Mouse (Mus musculus): ENCODE data around the gene Frmd4a. TPM values are rescaled to one million over a fixed set of nuclear protein-coding genes. Genes with fewer than 3 reads are reported as not detected.
"Not testable (repeated sequence)": the region's sequence is repeated elsewhere in the genome, so short reads cannot be mapped to it uniquely, and the experiment has no call there.

Frmd4a gene
- polyA plus RNA-seq, 1 experiment = 9.9 TPM

GRCm38 (mm10) chr2:4196041-4196440 is 178.5 kb downstream of the Frmd4a start:
- DNase-seq (ENCODE audit: low read depth) = no peak

GRCm38 (mm10) chr2:4209234-4209633 is 191.7 kb downstream of the Frmd4a start:
- no peak for DNase-seq (ENCODE audit: low read depth)

GRCm38 (mm10) chr2:4222497-4222828 is 204.9 kb downstream of the Frmd4a start:
- no peak for DNase-seq (ENCODE audit: low read depth)

GRCm38 (mm10) chr2:4223316-4223715 is 205.8 kb downstream of the Frmd4a start:
- no peak for DNase-seq (ENCODE audit: low read depth)

GRCm38 (mm10) chr2:4226941-4227558 is 209.5 kb downstream of the Frmd4a start:
- DNase-seq (ENCODE audit: low read depth) = no peak

GRCm38 (mm10) chr2:4227563-4227962 is 210.0 kb downstream of the Frmd4a start:
- DNase-seq (ENCODE audit: low read depth) = no peak

- no peak for DNase-seq (ENCODE audit: low read depth)
Measured at GRCm38 (mm10) chr2:4228510-4228909, 211.0 kb downstream of the Frmd4a start.

GRCm38 (mm10) chr2:4232335-4232734 is 214.8 kb downstream of the Frmd4a start:
- no peak for DNase-seq (ENCODE audit: low read depth)

GRCm38 (mm10) chr2:4232761-4233322 is 215.3 kb downstream of the Frmd4a start:
- no peak for DNase-seq (ENCODE audit: low read depth)

- DNase-seq (ENCODE audit: low read depth) = no peak
Measured at GRCm38 (mm10) chr2:4237686-4238085, 220.2 kb downstream of the Frmd4a start.

- DNase-seq (ENCODE audit: low read depth) = no peak
Measured at GRCm38 (mm10) chr2:4249723-4250122, 232.2 kb downstream of the Frmd4a start.

- peak; percentile 56 for DNase-seq (ENCODE audit: low read depth)
Measured at GRCm38 (mm10) chr2:4252541-4253291, 235.2 kb downstream of the Frmd4a start.

- DNase-seq (ENCODE audit: low read depth) = peak; percentile 41
Measured at GRCm38 (mm10) chr2:4253348-4253747, 235.8 kb downstream of the Frmd4a start.

- no peak for DNase-seq (ENCODE audit: low read depth)
Measured at GRCm38 (mm10) chr2:4254083-4254482, 236.6 kb downstream of the Frmd4a start.

- DNase-seq (ENCODE audit: low read depth) = no peak
Measured at GRCm38 (mm10) chr2:4256242-4256641, 238.7 kb downstream of the Frmd4a start.

- DNase-seq (ENCODE audit: low read depth) = no peak
Measured at GRCm38 (mm10) chr2:4257604-4258003, 240.1 kb downstream of the Frmd4a start.

- not testable (repeated sequence) for DNase-seq (ENCODE audit: low read depth)
Measured at GRCm38 (mm10) chr2:4258803-4259202, 241.3 kb downstream of the Frmd4a start.

- DNase-seq (ENCODE audit: low read depth) = no peak
Measured at GRCm38 (mm10) chr2:4260324-4261058, 243.0 kb downstream of the Frmd4a start.

GRCm38 (mm10) chr2:4262667-4263066 is 245.2 kb downstream of the Frmd4a start:
- DNase-seq (ENCODE audit: low read depth) = no peak

- DNase-seq (ENCODE audit: low read depth) = no peak
Measured at GRCm38 (mm10) chr2:4267377-4267776, 249.9 kb downstream of the Frmd4a start.

- no peak for DNase-seq (ENCODE audit: low read depth)
Measured at GRCm38 (mm10) chr2:4282777-4283176, 265.3 kb downstream of the Frmd4a start.

- DNase-seq (ENCODE audit: low read depth) = no peak
Measured at GRCm38 (mm10) chr2:4285693-4286291, 268.3 kb downstream of the Frmd4a start.

Data from gonadal fat pad, adult 2 months (tissue).